Mouse (Mus musculus) activated CD4-positive, CD25-positive, alpha-beta regulatory T cell, adult 4 months (primary cell): Measurements from ENCODE around the gene Lurap1. TPM values are rescaled to one million over a fixed set of nuclear protein-coding genes. Genes with fewer than 3 reads are reported as not detected.
A peak's percentile ranks its signal among the peaks of the same experiment; 100 is the strongest.

Experiments used
- ATAC-seq: one replicate; pipeline ENCODE4 v1.8.0; 2017
- polyA plus RNA-seq, 2 experiments: library from polyadenylated mRNA; unstranded; fragments of 100-300 nt; shearing (Covaris generic); gene quantifications; one replicate each; pipeline ENCODE4 v1.2.1; 2017

The Lurap1 gene
- polyA plus RNA-seq, 2 experiments from 2014 or later: 0.15 to 0.63 TPM

DNA sequence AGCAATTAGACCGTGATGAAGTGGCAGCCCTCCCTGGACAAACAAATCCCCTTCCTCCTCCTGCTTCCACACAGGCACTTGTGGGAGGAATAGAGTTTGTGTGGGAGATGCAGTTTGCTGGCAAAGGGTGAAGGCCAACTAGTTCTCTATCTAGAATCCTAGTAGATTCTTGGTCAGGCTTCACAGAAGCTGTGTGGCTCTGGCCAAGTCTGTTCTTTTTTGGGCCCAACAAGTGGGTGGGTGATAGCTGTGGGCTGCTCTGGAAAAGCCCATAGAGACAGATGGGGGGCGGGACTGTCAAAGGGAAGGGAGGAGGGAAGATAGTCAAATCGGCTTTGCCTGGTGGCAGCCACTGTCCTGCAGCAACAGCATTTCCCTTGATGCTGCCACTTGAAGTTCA is 9.6 kb upstream of the Lurap1 start:
- no peak for ATAC-seq

DNA sequence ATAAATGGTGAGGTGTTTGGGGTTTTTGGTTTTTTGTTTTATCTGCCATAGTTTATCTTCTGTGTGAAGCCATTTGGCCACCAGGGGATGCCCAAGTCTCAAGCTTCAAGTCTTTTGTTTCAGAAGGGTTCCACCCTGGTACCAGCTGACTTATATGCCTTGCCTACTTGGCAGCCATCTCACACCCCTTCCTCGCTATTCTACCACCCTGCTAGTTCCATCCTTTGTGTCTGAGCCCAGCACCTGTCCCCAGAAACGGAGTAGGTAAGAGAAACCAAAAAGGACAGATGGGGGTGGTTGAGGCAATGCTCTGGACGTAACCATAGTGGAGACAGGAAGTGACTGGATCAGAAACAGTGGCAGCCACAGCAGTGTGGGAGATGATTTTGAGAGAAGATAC is 8.8 kb upstream of the Lurap1 start:
- peak; percentile 88 for ATAC-seq

DNA sequence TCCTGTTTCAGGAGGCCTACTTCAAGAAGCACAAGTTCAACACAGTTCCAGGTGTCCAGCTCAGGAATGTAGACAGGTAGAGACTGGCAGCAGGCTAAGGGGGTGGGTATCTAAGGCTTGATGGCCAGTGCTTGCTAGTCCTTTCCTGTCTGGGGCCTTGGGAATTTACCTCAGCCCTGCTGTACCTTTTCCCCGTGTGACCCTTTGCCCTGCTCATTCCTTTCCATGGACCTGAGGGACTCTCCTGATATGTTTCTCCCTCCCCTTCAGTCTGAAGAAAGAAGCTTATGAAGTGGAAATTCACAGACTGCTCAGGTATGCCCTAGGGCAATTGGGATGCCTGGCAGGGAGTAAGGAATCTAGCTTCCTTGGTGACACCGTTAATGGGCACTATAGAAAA is 6.7 kb upstream of the Lurap1 start:
- no peak for ATAC-seq

DNA sequence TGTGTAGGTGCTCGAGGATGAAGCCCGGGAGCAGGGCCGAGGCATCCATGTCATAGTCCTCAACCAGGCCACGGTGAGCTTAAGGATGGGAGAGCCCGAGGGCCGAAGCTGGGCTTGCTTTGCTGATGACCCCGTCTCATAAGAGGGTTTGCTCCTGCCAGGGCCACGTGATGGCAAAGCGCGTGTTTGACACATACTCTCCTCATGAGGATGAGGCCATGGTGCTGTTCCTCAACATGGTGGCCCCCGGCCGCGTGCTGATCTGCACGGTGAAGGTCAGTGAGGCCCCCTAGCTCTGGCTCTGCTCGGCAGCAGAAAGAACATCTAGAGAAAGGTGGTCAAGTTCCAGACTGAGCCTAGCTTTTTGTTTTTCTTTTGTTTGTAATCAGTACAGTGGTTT is 1.6 kb upstream of the Lurap1 start:
- no peak for ATAC-seq

DNA sequence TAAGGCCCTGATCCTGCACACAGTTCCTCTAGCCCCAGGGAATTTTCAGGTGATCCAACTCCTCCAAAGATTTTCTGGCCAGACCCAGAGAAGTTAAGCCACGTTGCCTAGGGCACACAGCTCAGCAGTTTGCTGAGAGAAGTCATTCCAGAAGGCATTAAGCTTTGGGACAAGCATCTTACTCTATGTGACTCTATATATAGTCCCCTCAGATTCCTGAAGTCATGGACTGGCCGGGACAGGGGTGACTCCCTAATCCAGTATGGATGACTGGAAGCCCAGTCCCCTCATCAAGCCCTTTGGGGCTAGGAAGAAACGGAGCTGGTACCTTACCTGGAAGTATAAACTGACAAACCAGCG is 296 bp downstream of the Lurap1 start:
- ATAC-seq: no peak

DNA sequence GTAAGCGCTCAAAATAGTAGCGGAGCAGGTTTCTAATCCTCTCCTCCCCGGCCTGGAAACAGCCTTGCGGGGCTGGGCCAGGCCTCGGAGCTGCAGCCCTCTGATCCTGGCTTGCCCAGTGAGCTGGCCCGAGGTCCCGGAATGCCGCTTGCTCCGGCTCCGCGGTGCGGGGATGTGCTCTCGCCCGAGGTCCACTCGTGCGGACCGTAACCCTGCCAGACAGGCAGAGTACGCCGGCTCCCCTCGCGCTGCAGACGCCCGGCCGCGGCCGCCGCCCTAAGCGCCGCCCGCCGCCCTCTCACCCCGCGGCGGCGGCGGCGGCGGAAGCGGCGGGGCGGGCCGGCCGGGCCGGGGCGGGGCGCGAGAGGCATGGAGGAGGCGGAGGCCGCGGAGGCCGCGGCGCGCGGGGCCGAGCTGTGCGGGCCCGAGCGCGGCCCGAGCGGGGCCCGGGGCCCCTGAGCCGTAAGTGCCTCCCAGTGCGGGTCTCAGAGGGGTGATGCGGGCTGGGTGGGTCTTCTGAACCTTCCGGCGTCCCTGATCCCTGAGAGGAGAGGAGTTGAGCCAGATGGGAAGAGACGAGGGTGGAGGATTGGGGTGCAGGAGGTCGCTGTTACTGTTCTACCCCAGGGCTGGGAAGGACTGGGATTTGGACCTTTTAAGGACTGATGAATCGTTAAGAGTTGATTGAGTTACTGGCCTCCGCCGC is 829 bp downstream of the Lurap1 start:
- ATAC-seq: peak; percentile 90

DNA sequence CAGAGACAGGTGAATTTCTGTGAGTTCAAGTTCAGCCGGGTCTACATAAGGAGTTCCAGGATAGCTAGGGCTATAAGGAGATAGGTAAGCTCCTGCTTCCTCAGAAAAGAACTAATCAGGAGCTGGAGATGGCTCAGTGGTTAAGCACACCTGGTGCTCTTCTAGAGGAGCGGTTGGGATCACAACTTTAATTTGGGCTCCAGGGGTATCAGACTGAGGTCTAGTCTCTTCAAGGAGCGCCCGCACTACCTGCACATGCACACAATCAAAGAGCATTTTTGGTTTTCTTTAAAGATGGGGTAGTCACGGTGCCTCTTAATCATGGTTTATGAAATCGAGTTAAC is 1.4 kb downstream of the Lurap1 start:
- ATAC-seq: peak; percentile 22

DNA sequence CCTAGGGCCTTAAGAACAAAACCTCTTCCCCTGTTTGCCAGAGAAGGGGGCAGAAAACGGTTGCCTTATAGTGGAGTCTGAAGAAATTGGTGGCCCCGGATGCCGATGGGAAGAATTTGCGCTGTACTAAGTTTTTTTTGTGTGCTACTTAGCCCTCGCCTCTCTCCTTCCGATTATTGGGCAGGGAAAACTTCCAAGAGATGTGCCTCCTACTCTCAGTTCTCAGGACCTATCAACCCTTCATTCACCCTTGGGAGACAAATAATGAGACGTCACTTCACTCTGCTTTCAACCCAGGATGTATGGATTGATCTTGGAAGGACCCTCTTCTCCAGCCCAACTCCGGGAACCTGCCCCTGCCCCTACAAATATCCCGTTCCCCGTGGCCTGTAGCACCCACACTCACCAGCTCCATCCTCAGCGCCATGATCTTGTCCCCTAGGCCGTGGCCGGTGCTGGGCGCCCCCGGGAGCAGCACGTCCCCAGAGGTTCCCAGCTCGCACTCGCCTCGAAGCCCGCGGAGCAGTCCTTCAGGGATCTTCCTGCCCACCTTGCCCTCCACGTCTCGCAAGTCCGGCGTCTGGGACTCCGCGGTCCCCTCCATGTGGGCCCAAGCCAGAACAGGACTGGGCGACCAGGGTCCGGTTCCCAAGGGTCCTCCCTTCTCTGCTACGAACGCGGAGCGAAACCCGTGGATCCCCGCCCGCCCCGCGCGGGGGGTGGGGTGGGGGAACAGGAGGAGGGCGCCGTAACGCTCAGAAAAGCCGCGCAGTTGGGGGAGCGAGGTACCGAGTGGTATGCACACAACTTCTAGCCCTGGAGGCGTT is 7.0 kb downstream of the Lurap1 start:
- ATAC-seq: peak; percentile 46

DNA sequence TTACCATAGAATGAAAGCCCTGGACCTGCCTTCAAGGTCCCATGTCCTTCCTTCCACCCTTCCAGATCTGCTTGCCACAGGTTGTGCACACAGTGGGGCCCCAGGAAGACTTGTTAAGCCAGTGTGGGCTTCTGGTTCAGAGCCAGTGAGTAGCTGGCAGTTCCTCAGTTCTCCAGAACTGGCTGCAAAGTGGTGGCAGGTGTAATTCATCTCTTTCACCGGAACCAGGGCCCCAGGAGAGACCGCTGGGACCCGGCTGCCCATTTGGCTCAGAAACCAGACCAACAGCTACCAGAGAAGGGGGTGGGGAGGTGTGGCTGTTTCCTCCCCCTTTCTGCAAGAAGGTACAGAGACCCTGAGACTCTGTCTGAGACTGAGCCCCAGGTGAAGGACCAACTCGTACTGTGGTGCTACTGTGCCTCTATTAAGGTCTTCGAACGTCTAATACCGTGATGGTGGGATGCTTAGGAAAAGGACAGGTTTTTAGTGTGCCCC is 7.8 kb downstream of the Lurap1 start:
- ATAC-seq: peak; percentile 25

DNA sequence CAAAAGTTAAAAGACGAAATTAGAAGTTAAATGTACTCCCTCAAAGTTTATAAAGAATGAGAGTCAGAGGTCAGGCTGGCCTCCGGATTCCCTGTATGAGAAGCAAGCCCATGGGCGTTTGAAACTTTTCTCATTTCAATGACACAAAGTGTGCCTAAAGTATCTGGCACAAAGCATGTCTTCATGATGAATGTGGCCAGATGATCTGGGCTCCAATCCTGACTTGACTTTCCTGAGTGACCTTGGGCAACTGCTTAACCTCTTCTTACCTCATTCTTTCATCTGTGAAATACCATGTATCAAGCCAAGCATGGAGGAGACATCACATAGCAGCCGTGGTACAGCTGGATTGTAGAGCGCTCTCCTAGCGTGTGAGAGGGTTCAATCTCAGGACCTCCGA is 8.9 kb downstream of the Lurap1 start:
- no peak for ATAC-seq

DNA sequence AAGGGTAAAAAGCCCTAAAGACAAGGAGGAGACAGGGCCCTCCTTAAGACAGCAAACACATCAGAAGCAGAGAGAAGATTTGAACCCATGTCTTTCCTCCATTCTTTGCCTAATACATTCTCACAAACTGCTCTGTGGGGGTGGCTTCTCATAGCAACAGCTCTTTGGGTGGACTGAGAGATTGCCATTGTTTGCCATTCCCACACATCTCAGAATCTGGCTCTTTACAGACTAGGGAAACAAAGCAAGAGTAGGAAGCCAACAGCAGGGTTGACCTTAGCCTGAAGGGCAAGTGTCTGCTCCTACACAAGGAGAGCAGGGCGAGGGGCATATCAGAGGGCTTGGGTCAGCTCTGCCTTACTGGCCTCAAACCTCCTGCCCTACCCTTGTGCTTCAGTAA is 9.4 kb downstream of the Lurap1 start:
- ATAC-seq: no peak

DNA sequence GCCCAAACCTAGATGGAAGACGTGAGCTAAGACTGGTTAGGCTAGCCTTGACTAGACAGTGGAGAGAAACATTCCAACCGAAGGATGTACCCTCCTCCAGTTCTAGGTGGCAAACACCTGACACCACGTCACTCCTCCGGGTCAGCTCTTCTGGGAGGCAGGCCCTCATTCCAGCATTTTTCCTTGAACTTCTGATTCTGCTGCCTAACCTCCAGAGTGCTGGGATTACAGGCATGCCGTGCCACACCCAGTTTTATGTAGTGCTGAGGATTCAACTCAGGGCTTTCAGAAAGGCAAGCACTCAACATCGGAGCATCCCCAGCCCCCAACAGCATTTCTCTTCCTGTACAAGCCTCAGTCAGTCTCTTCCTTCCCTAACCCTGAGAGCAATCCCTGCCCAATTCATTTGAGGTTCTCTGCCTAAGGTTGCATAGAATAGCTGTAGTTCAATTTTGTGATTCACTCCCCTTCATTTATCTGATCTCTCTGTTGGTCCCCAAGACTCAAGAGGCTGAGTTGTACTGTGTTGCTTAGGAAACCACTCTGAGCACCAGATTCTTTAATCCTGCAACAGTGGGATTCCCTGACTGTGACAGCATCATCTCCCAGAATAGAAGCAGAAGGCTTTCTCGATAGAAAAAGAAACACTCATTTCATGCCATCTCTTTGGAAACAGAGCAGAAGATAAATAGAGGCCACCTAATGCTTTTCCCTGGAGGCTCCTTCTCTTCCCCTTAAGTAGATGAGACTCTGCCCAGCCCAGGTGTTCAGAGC is 10.2 kb downstream of the Lurap1 start:
- no peak for ATAC-seq

DNA sequence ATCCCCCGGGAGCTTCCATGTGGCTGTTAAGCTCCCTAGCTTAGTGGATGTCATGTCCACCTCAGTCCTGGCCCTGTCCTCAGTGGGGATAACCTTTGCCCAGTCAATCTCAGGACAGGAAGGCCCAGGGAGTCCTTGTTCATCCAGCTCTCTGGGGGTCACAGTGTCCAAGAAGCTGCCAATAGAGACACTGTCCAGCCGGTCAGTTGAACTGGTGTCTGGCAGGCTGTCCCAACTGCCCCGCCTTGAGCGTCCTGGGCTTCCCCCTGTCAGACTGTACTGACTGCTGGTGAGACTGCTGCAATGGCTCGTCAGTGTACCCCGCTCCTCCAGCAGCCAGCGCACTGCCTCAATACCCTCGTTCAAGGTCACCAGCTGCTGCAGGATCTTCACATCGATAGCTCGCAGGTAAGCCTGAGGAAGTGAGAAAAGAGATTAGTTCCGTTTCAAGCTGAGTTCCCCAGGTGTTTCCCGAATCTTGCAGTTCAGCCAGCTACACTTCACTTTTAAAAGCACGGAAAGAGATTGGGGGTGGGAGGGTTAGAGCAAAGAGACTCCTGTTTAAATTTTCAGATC is 13.6 kb downstream of the Lurap1 start:
- ATAC-seq: no peak

DNA sequence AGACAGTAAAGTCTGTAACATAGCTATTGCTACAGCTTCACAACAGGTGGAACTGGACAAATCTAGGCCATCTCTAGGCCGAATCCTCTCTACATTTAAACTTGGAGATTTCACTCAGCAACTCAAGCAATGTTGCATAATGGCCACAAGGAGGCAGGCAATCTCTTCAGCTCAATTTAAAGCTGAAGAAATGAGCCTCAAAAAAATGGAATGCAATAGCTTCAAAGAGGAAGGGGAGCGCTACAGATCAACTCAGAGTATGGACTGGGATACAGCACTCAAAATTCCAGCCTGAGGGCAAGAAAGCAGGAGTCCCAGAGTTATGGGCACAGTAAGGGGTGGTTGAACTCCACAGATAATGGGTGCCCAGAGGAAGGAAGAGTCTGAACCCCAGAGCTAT is 16.1 kb downstream of the Lurap1 start:
- peak; percentile 49 for ATAC-seq

DNA sequence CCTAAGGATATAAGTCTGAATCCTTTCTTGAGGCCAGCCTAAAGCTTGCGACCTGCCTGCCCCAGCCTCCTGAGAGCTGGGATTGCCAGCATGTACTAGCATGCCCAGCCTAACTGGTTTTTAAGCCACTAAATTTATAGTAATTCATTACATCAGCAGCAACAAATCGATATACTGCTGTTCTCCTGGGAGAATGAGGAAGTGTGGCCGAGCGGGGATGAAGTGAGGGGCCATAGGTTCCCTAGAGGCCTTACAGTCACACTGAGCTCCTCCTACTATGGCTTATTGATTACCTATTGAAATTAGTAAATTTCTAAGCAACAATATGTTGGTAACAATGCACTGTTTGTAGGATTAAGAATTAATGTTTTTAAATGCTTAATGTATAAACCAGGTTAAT is 18.0 kb downstream of the Lurap1 start:
- no peak for ATAC-seq

DNA sequence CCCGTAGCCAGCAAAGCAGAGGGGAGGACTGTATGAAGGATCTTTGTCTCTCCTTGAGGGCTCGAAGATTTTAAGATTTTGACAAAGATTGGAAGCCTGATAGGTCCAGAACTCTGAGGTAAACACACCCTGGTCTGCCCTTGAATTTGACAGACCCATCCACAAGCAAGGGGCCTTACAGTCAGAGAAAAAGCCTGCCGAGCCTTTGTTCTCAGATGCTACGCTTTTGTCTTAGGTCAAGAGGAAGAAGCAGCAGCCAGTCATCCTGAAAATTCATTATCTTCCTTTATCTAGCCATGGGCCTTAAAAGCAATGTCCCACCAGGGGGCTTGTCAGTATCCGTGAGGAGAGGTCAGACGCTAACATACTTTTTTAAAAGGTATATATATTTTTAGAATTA is 23.2 kb downstream of the Lurap1 start:
- ATAC-seq: no peak

DNA sequence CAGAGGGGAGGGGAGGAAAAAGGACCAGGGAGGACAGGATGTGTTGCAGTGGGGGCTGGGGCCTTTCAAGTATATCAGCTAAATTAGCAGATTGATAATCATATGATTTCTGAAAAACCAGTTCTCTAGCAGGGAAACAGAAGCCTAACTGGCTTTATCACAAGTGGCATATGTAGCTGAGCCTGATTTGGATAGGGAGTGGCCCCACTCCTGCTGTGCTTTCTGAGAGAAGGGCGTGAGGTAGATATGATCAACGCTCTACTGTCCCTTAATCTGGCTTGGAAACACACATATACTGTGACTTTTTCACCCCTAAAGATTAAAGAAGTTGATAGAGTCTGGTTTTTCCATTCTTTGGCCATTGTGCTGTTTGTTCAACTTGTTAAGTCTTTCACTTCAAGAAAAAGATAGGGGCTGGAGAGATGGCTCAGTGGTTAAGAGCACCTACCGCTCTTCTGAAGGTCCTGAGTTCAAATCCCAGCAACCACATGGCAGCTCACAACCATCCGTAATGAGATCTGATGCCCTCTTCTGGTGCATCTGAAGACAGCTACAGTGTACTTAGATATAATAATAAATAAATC is 25.2 kb downstream of the Lurap1 start:
- no peak for ATAC-seq

DNA sequence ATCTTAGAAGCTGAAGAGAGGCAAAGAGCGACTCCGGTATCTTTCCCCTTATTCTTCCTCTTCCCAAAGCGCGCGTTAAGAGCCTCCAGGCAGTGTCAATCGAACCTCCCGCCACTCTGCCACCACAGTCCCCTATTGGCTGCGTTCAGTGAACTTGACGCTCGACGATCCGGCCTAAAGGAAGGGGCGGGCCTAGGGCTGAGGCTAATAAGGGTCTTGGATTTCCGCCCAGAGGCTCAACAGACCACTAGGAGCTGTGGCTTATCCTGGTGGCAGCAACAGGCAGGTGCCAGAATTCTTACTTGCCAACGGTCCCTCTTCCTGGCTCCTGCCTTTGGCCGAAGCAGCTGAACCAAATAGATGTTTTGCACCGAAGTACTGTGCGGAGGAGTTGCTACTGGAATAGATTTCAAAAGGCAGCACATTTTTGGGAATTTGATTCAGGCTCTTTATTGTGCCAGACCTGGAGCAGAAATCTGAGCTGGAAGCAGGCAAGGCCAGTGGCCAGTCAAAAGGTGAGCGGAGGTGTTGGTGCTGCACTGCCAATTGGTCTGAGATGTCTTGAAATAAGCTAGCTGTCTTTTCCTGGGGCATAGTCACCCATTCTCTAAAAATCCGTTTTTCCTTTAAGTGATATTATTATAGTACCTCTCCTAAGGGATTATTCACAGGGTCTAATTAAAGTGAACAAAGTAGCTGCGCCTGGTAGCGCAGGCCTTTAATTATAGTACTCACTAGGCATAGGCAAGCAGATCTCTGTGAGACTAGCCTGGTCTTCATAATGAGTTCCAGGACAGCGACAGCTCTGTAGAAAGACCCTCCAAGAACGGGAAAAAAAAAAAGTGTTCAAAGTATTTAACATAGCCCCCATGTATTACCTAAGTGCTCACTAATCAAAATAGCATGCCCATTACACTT is 27.3 kb downstream of the Lurap1 start, which contains the start of the genes Rad54l and Pomgnt1:
TSS of gene Rad54l (minus strand) at position 89 of the 918 bp plus-strand sequence.
TSS of gene Pomgnt1 (plus strand) at position 239 of the 918 bp plus-strand sequence.
- peak; percentile 98 for ATAC-seq

DNA sequence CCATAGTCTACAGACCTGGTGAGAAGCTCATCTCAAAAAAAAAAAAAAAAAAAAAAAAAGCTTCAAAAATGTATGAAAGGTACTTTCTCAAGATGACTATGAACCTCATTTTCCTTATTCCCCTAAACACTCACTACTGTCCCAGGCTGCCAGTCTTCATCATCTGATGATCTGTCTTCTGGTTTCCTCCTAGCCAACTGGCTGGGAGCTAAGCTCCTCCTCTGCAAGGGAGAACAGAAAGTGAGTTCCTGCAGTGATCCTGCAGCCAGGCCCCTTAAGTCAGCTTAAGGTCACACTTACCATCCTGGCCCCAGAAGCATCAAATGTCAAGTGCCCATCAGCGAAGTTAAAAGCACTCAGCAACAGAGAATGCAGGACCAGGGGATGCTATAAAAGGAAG is 28.4 kb downstream of the Lurap1 start:
- ATAC-seq: no peak

DNA sequence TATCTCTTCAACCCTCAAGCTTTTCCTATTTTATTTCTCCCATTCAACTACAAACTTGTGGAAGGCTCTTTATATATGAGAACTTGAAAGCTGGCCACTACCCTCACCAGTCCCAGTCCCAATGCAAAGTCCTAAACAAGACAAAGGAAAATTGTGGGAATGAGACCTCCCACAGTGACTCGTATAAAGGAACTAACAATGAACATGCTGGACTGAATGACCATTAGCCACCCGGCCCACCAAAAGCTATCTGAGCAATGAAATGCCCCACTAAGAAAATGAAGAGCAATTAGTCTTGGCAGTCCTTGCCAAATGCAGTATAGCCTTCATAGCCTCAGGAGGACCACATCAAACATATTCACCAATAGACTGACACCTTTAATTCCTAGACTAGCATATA is 39.7 kb downstream of the Lurap1 start:
- ATAC-seq: no peak

DNA sequence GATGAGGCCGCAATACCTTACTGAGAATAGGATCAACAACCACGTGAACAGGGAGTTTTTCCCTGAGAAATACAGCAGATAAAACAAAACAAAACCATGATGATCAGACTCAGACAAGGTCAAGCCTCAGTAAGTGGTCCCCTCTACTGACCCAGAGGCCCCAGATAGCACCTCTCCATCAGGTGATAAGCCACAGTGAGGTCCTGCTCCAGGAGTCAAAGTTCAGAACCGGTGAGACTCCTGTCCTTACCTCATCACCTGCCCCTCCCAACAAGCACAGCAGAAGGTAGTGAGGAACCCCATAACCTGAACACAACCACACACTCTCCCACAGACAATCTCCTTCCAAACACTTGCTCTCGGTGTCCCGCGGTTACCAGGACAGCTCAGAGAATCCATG is 40.4 kb downstream of the Lurap1 start:
- no peak for ATAC-seq
